Mouse (Mus musculus) midbrain, embryonic 14.5 days (tissue): ENCODE measurements around the gene Ndufs4. TPM values are rescaled to one million over a fixed set of nuclear protein-coding genes. Genes with fewer than 3 reads are reported as not detected.

ENCODE experiments used
- ATAC-seq: fragments of 200-750 bp; cut with Nextera tagmentation; 2 replicates; pipeline ENCODE4 v1.8.0; 2017; ENCODE audit warnings: moderate number of reproducible peaks, moderate library complexity; ENCODE audit not compliant: low FRiP score, low TSS enrichment
- DNase-seq: peaks from one replicate; pipeline ENCODE4 v3.0.0-alpha.2; 2015
- H3K27ac ChIP-seq: fragments of 300-500 bp; sonication (generic); replicated peaks from 2 replicates; pipeline ENCODE4 v1.5.1; 2014; ENCODE audit warnings: mild to moderate bottlenecking, low read depth, low read length, moderate library complexity
- H3K27me3 ChIP-seq: fragments of 300-500 bp; sonication (generic); 2 replicates; pipeline ENCODE4 v1.6.1; 2014; ENCODE audit warnings: low read length, control low read depth, mixed read lengths; ENCODE audit not compliant: control insufficient read depth, insufficient read depth
- H3K36me3 ChIP-seq: fragments of 300-500 bp; sonication (generic); 2 replicates; pipeline ENCODE4 v1.6.1; 2014; ENCODE audit warnings: low read length, control low read depth; ENCODE audit not compliant: control insufficient read depth, insufficient read depth
- H3K4me1 ChIP-seq: fragments of 300-500 bp; sonication (generic); 2 replicates; pipeline ENCODE4 v1.6.1; 2014; ENCODE audit warnings: mild to moderate bottlenecking, antibody characterized with exemption, low read length, control low read depth; ENCODE audit not compliant: control insufficient read depth, insufficient read depth
- H3K4me2 ChIP-seq: fragments of 300-500 bp; sonication (generic); 2 replicates; pipeline ENCODE4 v1.6.1; 2014; ENCODE audit warnings: mild to moderate bottlenecking, low read length, moderate library complexity
- H3K4me3 ChIP-seq: fragments of 300-500 bp; sonication (generic); replicated peaks from 2 replicates; pipeline ENCODE4 v1.5.1; 2014; ENCODE audit warnings: low read depth, low read length
- H3K9ac ChIP-seq: fragments of 300-500 bp; sonication (generic); replicated peaks from 2 replicates; pipeline ENCODE4 v1.6.1; 2014; ENCODE audit warnings: mild to moderate bottlenecking, low read length, moderate library complexity
- H3K9me3 ChIP-seq: fragments of 300-500 bp; sonication (generic); 2 replicates; pipeline ENCODE4 v1.6.1; 2016; ENCODE audit warnings: low read length, control low read depth, mixed read lengths; ENCODE audit not compliant: control insufficient read depth
- WGBS: fragments of 180-500 bp; shearing (Covaris S2); extraction: QIAGEN DNeasy Blood & Tissue Kit; methylation state at CpG from one replicate; pipeline ENCODE4 v1.1.7; 2014; 5-methylcytosine and 5-hydroxymethylcytosine counted together
- polyA plus RNA-seq: library from polyadenylated mRNA; unstranded; fragments of >200 nt; fragmentation: Nextera tagmentation; extraction: Ambion mirVana; gene quantifications from 2 replicates; pipeline ENCODE4 v1.2.1, GENCODE M21; 2014

Gene Ndufs4
- polyA plus RNA-seq = 370 and 406 TPM in 2 replicates

GRCm38 (mm10) chr13:114388211-114388965 is at the start of gene Ndufs4:
Gene Ndufs4, minus strand, starts transcription at chr13:114388258.
- 46% methylated on average over 13 of the region's 13 CpGs for WGBS
- peak within 1 kb of the TSS; percentile 92 for H3K9ac ChIP-seq
- peak within 1 kb of the TSS; percentile 86 for H3K27ac ChIP-seq
- no peak for ATAC-seq
- H3K36me3 ChIP-seq = no peaks in the 10 kb centered on the region
- H3K9me3 ChIP-seq = peaks cover 5% of the 10 kb centered on the region; the same call in 1 of the 2 replicates
- peak within 1 kb of the TSS; percentile 84 for H3K4me3 ChIP-seq
- H3K4me1 ChIP-seq = 0 out of 2 replicates have a peak, but pooled peaks cover 7% of the 10 kb centered on the region
- no peak for DNase-seq
- peak within 1 kb of the TSS; percentile 76 for H3K4me2 ChIP-seq
- no peaks in the 10 kb centered on the region for H3K27me3 ChIP-seq

- DNase-seq = no peak
- Histone ChIP-seq H3K36me3 (no peaks in the 10 kb centered on the region), H3K4me1 (no peaks in the 10 kb centered on the region), H3K4me2 (no peak overlapping the region), H3K27ac (no peak overlapping the region), H3K9ac (no peak overlapping the region), H3K4me3 (no peak overlapping the region), H3K9me3 (no peaks in the 10 kb centered on the region), H3K27me3 (no peaks in the 10 kb centered on the region)
- no peak for ATAC-seq
- 83% methylated on average over 5 of the region's 5 CpGs for WGBS
These were observed 44.4 kb upstream of the Ndufs4 start for GRCm38 (mm10) chr13:114432491-114432890.

- no peaks in the 10 kb centered on the region for H3K36me3 ChIP-seq
- H3K4me3 ChIP-seq = no peak overlapping the region
- no peak overlapping the region for H3K9ac ChIP-seq
- H3K9me3 ChIP-seq = no peaks in the 10 kb centered on the region
- ATAC-seq (no peak), DNase-seq (no peak)
- no peaks in the 10 kb centered on the region for H3K4me1 ChIP-seq
- no peak overlapping the region for H3K4me2 ChIP-seq
- H3K27ac ChIP-seq = no peak overlapping the region
- 95% methylated on average over 5 of the region's 5 CpGs for WGBS
- no peaks in the 10 kb centered on the region for H3K27me3 ChIP-seq
These were observed 37.2 kb upstream of the Ndufs4 start for GRCm38 (mm10) chr13:114425230-114425629.

- ATAC-seq (no peak), DNase-seq (no peak)
- whole genome bisulfite sequencing = 89% methylated on average over 8 of the region's 8 CpGs
- H3K4me3 ChIP-seq = no peak overlapping the region
- no peaks in the 10 kb centered on the region for H3K36me3 ChIP-seq
- H3K9me3 ChIP-seq = no peaks in the 10 kb centered on the region
- H3K4me2 ChIP-seq = no peak overlapping the region
- no peak overlapping the region for H3K9ac ChIP-seq
- no peaks in the 10 kb centered on the region for H3K27me3 ChIP-seq
- H3K27ac ChIP-seq = no peak overlapping the region
- no peaks in the 10 kb centered on the region for H3K4me1 ChIP-seq
These were observed 32.2 kb upstream of the Ndufs4 start for GRCm38 (mm10) chr13:114420235-114420634.

- no peak overlapping the region for H3K9ac ChIP-seq
- ATAC-seq (no peak), DNase-seq (no peak)
- H3K27me3 ChIP-seq = no peaks in the 10 kb centered on the region
- H3K4me2 ChIP-seq = no peak overlapping the region
- H3K36me3 ChIP-seq = no peaks in the 10 kb centered on the region
- H3K4me1 ChIP-seq = no peaks in the 10 kb centered on the region
- 86% methylated on average over 3 of the region's 3 CpGs for WGBS
- H3K27ac ChIP-seq = no peak overlapping the region
- no peaks in the 10 kb centered on the region for H3K9me3 ChIP-seq
- no peak overlapping the region for H3K4me3 ChIP-seq
These were observed 31.3 kb upstream of the Ndufs4 start for GRCm38 (mm10) chr13:114419364-114419763.

- ATAC-seq (no peak), DNase-seq (no peak)
- H3K27ac ChIP-seq = no peak overlapping the region
- no peaks in the 10 kb centered on the region for H3K4me1 ChIP-seq
- H3K9ac ChIP-seq = no peak overlapping the region
- H3K4me2 ChIP-seq = no peak overlapping the region
- no peaks in the 10 kb centered on the region for H3K27me3 ChIP-seq
- no peaks in the 10 kb centered on the region for H3K36me3 ChIP-seq
- no peaks in the 10 kb centered on the region for H3K9me3 ChIP-seq
- no peak overlapping the region for H3K4me3 ChIP-seq
These were observed 24.3 kb upstream of the Ndufs4 start for GRCm38 (mm10) chr13:114412326-114412725.

- Histone ChIP-seq H3K36me3 (no peaks in the 10 kb centered on the region), H3K9me3 (no peaks in the 10 kb centered on the region), H3K4me1 (peaks cover 10% of the 10 kb centered on the region), H3K4me2 (peak overlapping the region; percentile 15; the same call in 1 of the 2 replicates), H3K27ac (no peak overlapping the region), H3K9ac (no peak overlapping the region), H3K4me3 (no peak overlapping the region), H3K27me3 (no peaks in the 10 kb centered on the region)
- WGBS = under 1% methylated on average over 5 of the region's 5 CpGs
- no peak; the same call in 1 of the 2 replicates for ATAC-seq
- DNase-seq = peak; percentile 24
These were observed 18.8 kb upstream of the Ndufs4 start for GRCm38 (mm10) chr13:114406866-114407265.

- Histone ChIP-seq H3K9ac (no peak overlapping the region), H3K4me1 (peaks cover 10% of the 10 kb centered on the region), H3K4me3 (no peak overlapping the region), H3K9me3 (no peaks in the 10 kb centered on the region), H3K27ac (no peak overlapping the region), H3K36me3 (no peaks in the 10 kb centered on the region), H3K27me3 (no peaks in the 10 kb centered on the region), H3K4me2 (peak overlapping the region; percentile 15; the same call in 1 of the 2 replicates)
- ATAC-seq (no peak; the same call in 1 of the 2 replicates), DNase-seq (peak; percentile 60)
- WGBS = 3% methylated on average over 5 of the region's 5 CpGs
These were observed 18.4 kb upstream of the Ndufs4 start for GRCm38 (mm10) chr13:114406424-114406823.

- ATAC-seq = no peak
- H3K27ac ChIP-seq = no peak overlapping the region
- H3K27me3 ChIP-seq = no peaks in the 10 kb centered on the region
- H3K9me3 ChIP-seq = no peaks in the 10 kb centered on the region
- H3K4me1 ChIP-seq = peaks cover 10% of the 10 kb centered on the region
- DNase-seq = no peak
- WGBS = 87% methylated on average over 9 of the region's 9 CpGs
- H3K36me3 ChIP-seq = no peaks in the 10 kb centered on the region
- H3K4me2 ChIP-seq = no peak overlapping the region
- no peak overlapping the region for H3K4me3 ChIP-seq
- no peak overlapping the region for H3K9ac ChIP-seq
These were observed 17.1 kb upstream of the Ndufs4 start for GRCm38 (mm10) chr13:114405100-114405715.
